Mouse (Mus musculus): Measurements from ENCODE around the gene Atg5. TPM values are rescaled to one million over a fixed set of nuclear protein-coding genes. Genes with fewer than 3 reads are reported as not detected.

Atg5 gene
- polyA plus RNA-seq, 1 experiment, result 0.45 TPM

GRCm38 (mm10) chr10:44409958-44410357, 141.8 kb downstream of the Atg5 start:
- no peak overlapping the region for H3K4me3 ChIP-seq (replicated peaks)
- H3K36me3 ChIP-seq (ENCODE audit: control insufficient read depth), result no peaks in the 10 kb centered on the region
- no peaks in the 10 kb centered on the region for H3K27me3 ChIP-seq (ENCODE audit: control insufficient read depth)
- H3K4me1 ChIP-seq (ENCODE audit: control insufficient read depth), result no peaks in the 10 kb centered on the region
- TF ChIP-seq GATA1 (IDR thresholded peaks at IDR 0.05; ENCODE audit: low read length) (no peak), TAL1 (IDR thresholded peaks at IDR 0.05; ENCODE audit: low read length) (no peak)
- H3K9me3 ChIP-seq (ENCODE audit: control insufficient read depth, low read length), result no peaks in the 10 kb centered on the region

Other genes with a start within 250 kb of the Atg5 start
- 0.01 TPM in 2 replicates for gene Crybg1, start 119.5 kb upstream of the Atg5 start, polyA plus RNA-seq (2012)